Mouse (Mus musculus): Measurements from ENCODE around the gene Gm37240.

- TF ChIP-seq CTCF (IDR thresholded peaks at IDR 0.05; ENCODE audit: insufficient read depth, low read depth, low read length) (no peak), POLR2A (IDR thresholded peaks at IDR 0.05; ENCODE audit: insufficient read depth, low read depth, low read length) (no peak)
Measured at GRCm38 (mm10) chr3:84647616-84648015, 1239.7 kb downstream of the Gm37240 start.

All from olfactory bulb, adult 2 months (tissue).